Mouse (Mus musculus) kidney, embryonic 16.5 days (tissue): ENCODE results near the gene Pea15a. TPM values are rescaled to one million over a fixed set of nuclear protein-coding genes. Genes with fewer than 3 reads are reported as not detected.
A peak's percentile ranks its signal among the peaks of the same experiment; 100 is the strongest.

Experiments
- ATAC-seq: fragments of 200-750 bp; cut with Nextera tagmentation; 2 replicates; pipeline ENCODE4 v1.8.0; 2017; ENCODE audit warnings: moderate TSS enrichment; ENCODE audit not compliant: low FRiP score, low TSS enrichment
- H3K27ac ChIP-seq: fragments of 300-500 bp; sonication (generic); 2 replicates; pipeline ENCODE4 v1.5.1; 2014; ENCODE audit warnings: low read length
- H3K27me3 ChIP-seq: fragments of 300-500 bp; sonication (generic); 2 replicates; pipeline ENCODE4 v1.6.1; 2014; ENCODE audit warnings: low read length, control low read depth, mixed read lengths; ENCODE audit not compliant: insufficient read depth
- H3K36me3 ChIP-seq: fragments of 300-500 bp; sonication (generic); 2 replicates; pipeline ENCODE4 v1.6.1; 2014; ENCODE audit warnings: low read length, control low read depth, mixed read lengths; ENCODE audit not compliant: insufficient read depth
- H3K4me1 ChIP-seq: fragments of 300-500 bp; sonication (generic); 2 replicates; pipeline ENCODE4 v1.6.1; 2014; ENCODE audit warnings: low read length, control low read depth, mixed read lengths; ENCODE audit not compliant: insufficient read depth
- H3K4me2 ChIP-seq: fragments of 300-500 bp; sonication (generic); replicated peaks from 2 replicates; pipeline ENCODE4 v1.6.1; 2014; ENCODE audit warnings: low read depth, low read length
- H3K4me3 ChIP-seq: fragments of 300-500 bp; sonication (generic); 2 replicates; pipeline ENCODE4 v1.5.1; 2014; ENCODE audit warnings: mild to moderate bottlenecking, low read length
- H3K9ac ChIP-seq: fragments of 300-500 bp; sonication (generic); replicated peaks from 2 replicates; pipeline ENCODE4 v1.6.1; 2014; ENCODE audit warnings: low read length
- H3K9me3 ChIP-seq: fragments of 300-500 bp; sonication (generic); 2 replicates; pipeline ENCODE4 v1.6.1; 2016; ENCODE audit warnings: low read length, control low read depth
- WGBS: fragments of 180-500 bp; shearing (Covaris S2); extraction: QIAGEN DNeasy Blood & Tissue Kit; methylation state at CpG from one replicate; pipeline ENCODE4 v1.1.7; 2014; 5-methylcytosine and 5-hydroxymethylcytosine counted together
- polyA plus RNA-seq: library from polyadenylated mRNA; unstranded; fragments of >200 nt; fragmentation: Nextera tagmentation; extraction: Ambion mirVana; gene quantifications from 2 replicates; pipeline ENCODE4 v1.2.1, GENCODE M21; 2015

Gene Pea15a
- polyA plus RNA-seq, 1 experiment from 2014 or later: 129 TPM

GRCm38 (mm10) chr1:172162009-172162408 lies 44.6 kb downstream of the Pea15a start:
- peaks cover 13% of the 10 kb centered on the region; the same call in 1 of the 2 replicates for H3K36me3 ChIP-seq
- no peak overlapping the region for H3K27ac ChIP-seq
- no peak overlapping the region for H3K9ac ChIP-seq
- H3K4me2 ChIP-seq: no peak overlapping the region
- peaks cover 18% of the 10 kb centered on the region for H3K4me1 ChIP-seq
- WGBS: 94% methylated on average over 1 of the region's 1 CpGs
- ATAC-seq: no peak
- H3K4me3 ChIP-seq: no peak overlapping the region
- no peaks in the 10 kb centered on the region for H3K27me3 ChIP-seq
- no peaks in the 10 kb centered on the region for H3K9me3 ChIP-seq

- no peaks in the 10 kb centered on the region for H3K27me3 ChIP-seq
- H3K4me3 ChIP-seq: no peak overlapping the region
- no peak overlapping the region for H3K4me2 ChIP-seq
- no peak overlapping the region for H3K9ac ChIP-seq
- H3K36me3 ChIP-seq: peaks cover 14% of the 10 kb centered on the region; the same call in 1 of the 2 replicates
- H3K27ac ChIP-seq: no peak overlapping the region
- H3K4me1 ChIP-seq: peaks cover 17% of the 10 kb centered on the region
- no peak for ATAC-seq
- no peaks in the 10 kb centered on the region for H3K9me3 ChIP-seq
Observed at GRCm38 (mm10) chr1:172160508-172160907, 46.1 kb downstream of the Pea15a start.

GRCm38 (mm10) chr1:172159970-172160369 lies 46.6 kb downstream of the Pea15a start:
- no peak overlapping the region for H3K4me2 ChIP-seq
- 47% methylated on average over 4 of the region's 4 CpGs for WGBS
- peaks cover 17% of the 10 kb centered on the region for H3K4me1 ChIP-seq

GRCm38 (mm10) chr1:172155518-172155917 lies 51.1 kb downstream of the Pea15a start:
- Histone ChIP-seq H3K9ac (no peak overlapping the region), H3K9me3 (no peaks in the 10 kb centered on the region), H3K36me3 (peaks cover 48% of the 10 kb centered on the region), H3K4me1 (peaks cover 8% of the 10 kb centered on the region), H3K4me3 (no peak overlapping the region), H3K4me2 (no peak overlapping the region), H3K27me3 (no peaks in the 10 kb centered on the region), H3K27ac (no peak overlapping the region)
- 90% methylated on average over 3 of the region's 3 CpGs for WGBS
- ATAC-seq: no peak

More at GRCm38 (mm10) chr1:172159970-172160369, 46.6 kb downstream of the Pea15a start:
- Histone ChIP-seq H3K9ac (no peak overlapping the region), H3K4me3 (no peak overlapping the region), H3K9me3 (no peaks in the 10 kb centered on the region), H3K27ac (no peak overlapping the region), H3K27me3 (no peaks in the 10 kb centered on the region), H3K36me3 (peaks cover 15% of the 10 kb centered on the region; the same call in 1 of the 2 replicates)
- ATAC-seq: no peak

- Histone ChIP-seq H3K36me3 (peaks cover 52% of the 10 kb centered on the region), H3K27me3 (no peaks in the 10 kb centered on the region)
Observed at GRCm38 (mm10) chr1:172154536-172154935, 52.1 kb downstream of the Pea15a start.

GRCm38 (mm10) chr1:172148955-172149815 lies 57.4 kb downstream of the Pea15a start:
- Histone ChIP-seq H3K4me3 (peak overlapping the region; percentile 71), H3K27me3 (no peaks in the 10 kb centered on the region), H3K4me2 (peak overlapping the region; percentile 71), H3K4me1 (peaks cover 11% of the 10 kb centered on the region), H3K9ac (peak overlapping the region; percentile 98), H3K36me3 (peaks cover 30% of the 10 kb centered on the region), H3K9me3 (no peaks in the 10 kb centered on the region), H3K27ac (peak overlapping the region; percentile 96)
- ATAC-seq: no peak
- 11% methylated on average over 19 of the region's 19 CpGs for WGBS

More at GRCm38 (mm10) chr1:172154536-172154935, 52.1 kb downstream of the Pea15a start:
- no peak overlapping the region for H3K4me2 ChIP-seq
- ATAC-seq: no peak
- 90% methylated on average over 3 of the region's 3 CpGs for WGBS
- H3K4me1 ChIP-seq: peaks cover 9% of the 10 kb centered on the region
- H3K9ac ChIP-seq: no peak overlapping the region
- H3K27ac ChIP-seq: no peak overlapping the region
- H3K4me3 ChIP-seq: no peak overlapping the region
- H3K9me3 ChIP-seq: no peaks in the 10 kb centered on the region

GRCm38 (mm10) chr1:172148279-172148954 lies 58.2 kb downstream of the Pea15a start:
- Histone ChIP-seq H3K27me3 (no peaks in the 10 kb centered on the region), H3K9ac (peak overlapping the region; percentile 98), H3K4me2 (peak overlapping the region; percentile 71), H3K9me3 (no peaks in the 10 kb centered on the region), H3K36me3 (peaks cover 24% of the 10 kb centered on the region; the same call in 1 of the 2 replicates), H3K4me1 (peaks cover 11% of the 10 kb centered on the region), H3K4me3 (peak overlapping the region; percentile 71), H3K27ac (peak overlapping the region; percentile 96)
- WGBS: 0% methylated on average over 39 of the region's 40 CpGs
- ATAC-seq: no peak; the same call in 1 of the 2 replicates

GRCm38 (mm10) chr1:172147835-172148278 lies 58.7 kb downstream of the Pea15a start, which contains the start of gene Dcaf8:
TSS of gene Dcaf8 (plus strand) at chr1:172148084.
- peak within 1 kb of the TSS; percentile 96 for H3K27ac ChIP-seq
- H3K4me2 ChIP-seq: peak within 1 kb of the TSS; percentile 71
- peaks cover 14% of the 10 kb centered on the region for H3K4me1 ChIP-seq
- H3K9me3 ChIP-seq: no peaks in the 10 kb centered on the region
- peak within 1 kb of the TSS; percentile 71 for H3K4me3 ChIP-seq
- peaks cover 19% of the 10 kb centered on the region; the same call in 1 of the 2 replicates for H3K36me3 ChIP-seq
- H3K9ac ChIP-seq: peak within 1 kb of the TSS; percentile 98
- no peaks in the 10 kb centered on the region for H3K27me3 ChIP-seq
- peak; percentile 99 for ATAC-seq
- under 1% methylated on average over 39 of the region's 42 CpGs for WGBS
